Mouse (Mus musculus) liver, postnatal 0 days (tissue): ENCODE measurements around the gene Cdkl4.

Source experiments
- CTCF ChIP-seq: sonication (generic); IDR thresholded peaks from 2 replicates; pipeline ENCODE4 v1.5.1; 2016; ENCODE audit warnings: antibody characterized with exemption, low read depth
- EP300 ChIP-seq: IDR thresholded peaks from 2 replicates; pipeline ENCODE4 v1.6.1; 2016; ENCODE audit warnings: antibody characterized with exemption, low read depth, mild to moderate bottlenecking

DNA sequence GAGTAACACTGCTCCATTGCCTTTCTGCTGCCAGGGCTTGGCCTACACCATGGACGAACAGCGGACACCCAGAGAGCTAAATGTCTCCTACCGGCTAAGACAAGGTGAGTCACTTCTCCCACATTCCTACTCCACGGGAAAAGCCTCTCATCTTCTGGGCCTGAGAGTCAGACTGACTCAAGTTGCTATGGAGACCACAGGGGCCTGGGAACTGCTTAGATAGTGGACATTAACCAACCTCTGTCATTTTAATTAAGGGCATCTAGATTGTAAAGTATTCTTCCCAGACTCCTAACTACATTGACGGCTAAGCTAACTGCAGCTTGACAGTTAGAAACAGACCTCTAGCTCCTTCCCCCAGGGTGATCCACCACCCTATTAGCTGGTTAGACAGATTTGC lies 14.8 kb downstream of the Cdkl4 start:
- no peak for TF ChIP-seq CTCF
- no peak for TF ChIP-seq EP300
